Mouse (Mus musculus): Measurements from ENCODE around the gene Hoxd1. TPM values are rescaled to one million over a fixed set of nuclear protein-coding genes. Genes with fewer than 3 reads are reported as not detected.

The Hoxd1 gene
- polyA plus RNA-seq (2017; shearing (Covaris generic)), result not detected

GRCm38 (mm10) chr2:74762522-74763244 is at the start of gene Hoxd1:
Hoxd1 (plus strand) TSS chr2:74762980.

GRCm38 (mm10) chr2:74726551-74726950 is 36.2 kb upstream of the Hoxd1 start, which contains the start of gene Gm28230:
Gm28230 (plus strand) TSS chr2:74726728.

Other genes starting within 250 kb of the Hoxd1 start
- gene Lnpk, start 183.5 kb upstream of the Hoxd1 start, polyA plus RNA-seq (2017; shearing (Covaris generic)), result 19.9 TPM
- gene Evx2, start 103.4 kb upstream of the Hoxd1 start, polyA plus RNA-seq (2017; shearing (Covaris generic)), result not detected
- not detected for gene Hoxd13, start 94.7 kb upstream of the Hoxd1 start, polyA plus RNA-seq (2017; shearing (Covaris generic))
- gene Hoxd12, start 88.0 kb upstream of the Hoxd1 start, polyA plus RNA-seq (2017; shearing (Covaris generic)), result not detected
- gene Hoxd11, start 83.4 kb upstream of the Hoxd1 start, polyA plus RNA-seq (2017; shearing (Covaris generic)), result not detected
- not detected for gene Hoxd10, start 71.1 kb upstream of the Hoxd1 start, polyA plus RNA-seq (2017; shearing (Covaris generic))
- not detected for gene Hoxd9, start 65.3 kb upstream of the Hoxd1 start, polyA plus RNA-seq (2017; shearing (Covaris generic))
- gene Hoxd8, start 58.4 kb upstream of the Hoxd1 start, polyA plus RNA-seq (2017; shearing (Covaris generic)), result 0.06 TPM
- not detected for gene Hoxd3, start 51.1 kb upstream of the Hoxd1 start, polyA plus RNA-seq (2017; shearing (Covaris generic))
- not detected for gene Hoxd4, start 51.1 kb upstream of the Hoxd1 start, polyA plus RNA-seq (2017; shearing (Covaris generic))
- gene Gm28230, start 36.3 kb upstream of the Hoxd1 start, polyA plus RNA-seq (2017; shearing (Covaris generic)), result not detected
- gene Mtx2, start 62.8 kb downstream of the Hoxd1 start, polyA plus RNA-seq (2017; shearing (Covaris generic)), result 74.2 TPM

Data from CD4-positive, CD25-positive, alpha-beta regulatory T cell (primary cell).